Mouse (Mus musculus): ENCODE data around the gene Hdhd5. TPM values are rescaled to one million over a fixed set of nuclear protein-coding genes. Genes with fewer than 3 reads are reported as not detected.

The Hdhd5 gene
- polyA plus RNA-seq, 1 experiment: 9.9 TPM

DNA sequence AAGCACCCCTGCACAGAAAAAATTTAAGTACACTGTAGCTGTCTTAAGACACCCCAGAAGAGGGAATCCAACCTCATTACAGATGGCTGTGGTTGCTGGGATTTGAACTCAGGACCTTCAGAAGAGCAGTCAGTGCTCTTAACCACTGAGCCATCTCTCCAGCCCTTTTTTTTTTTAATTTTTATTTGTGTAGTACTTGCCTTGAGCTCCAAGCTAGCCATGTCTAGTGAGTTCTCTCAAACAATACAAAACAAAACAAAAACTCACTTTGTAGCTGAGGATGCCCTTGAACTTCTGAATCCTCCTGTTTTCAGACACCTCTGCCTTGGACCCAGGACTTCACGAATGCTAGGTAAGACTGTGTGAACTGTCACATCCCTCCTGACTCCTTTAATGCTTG lies 37.1 kb upstream of the Hdhd5 start:
- TF ChIP-seq POLR2A (IDR thresholded peaks at IDR 0.05; ENCODE audit: low read depth, low read length) (no peak), CTCF (IDR thresholded peaks at IDR 0.05; ENCODE audit: extremely low read depth, insufficient read length, insufficient replicate concordance, low read depth, low read length) (no peak)
- Histone ChIP-seq H3K27me3 (ENCODE audit: control insufficient read depth, insufficient read depth, low read length) (no peaks in the 10 kb centered on the region), H3K4me1 (ENCODE audit: control insufficient read depth, insufficient read depth, insufficient read length, low read length) (no peaks in the 10 kb centered on the region), H3K27ac (ENCODE audit: insufficient read depth, low read depth, low read length) (no peak overlapping the region), H3K36me3 (ENCODE audit: control insufficient read depth, insufficient read depth, low read length) (no peaks in the 10 kb centered on the region), H3K4me3 (ENCODE audit: low read depth, low read length) (no peak overlapping the region)
- WGBS: 71% methylated on average over 1 of the region's 1 CpGs

DNA sequence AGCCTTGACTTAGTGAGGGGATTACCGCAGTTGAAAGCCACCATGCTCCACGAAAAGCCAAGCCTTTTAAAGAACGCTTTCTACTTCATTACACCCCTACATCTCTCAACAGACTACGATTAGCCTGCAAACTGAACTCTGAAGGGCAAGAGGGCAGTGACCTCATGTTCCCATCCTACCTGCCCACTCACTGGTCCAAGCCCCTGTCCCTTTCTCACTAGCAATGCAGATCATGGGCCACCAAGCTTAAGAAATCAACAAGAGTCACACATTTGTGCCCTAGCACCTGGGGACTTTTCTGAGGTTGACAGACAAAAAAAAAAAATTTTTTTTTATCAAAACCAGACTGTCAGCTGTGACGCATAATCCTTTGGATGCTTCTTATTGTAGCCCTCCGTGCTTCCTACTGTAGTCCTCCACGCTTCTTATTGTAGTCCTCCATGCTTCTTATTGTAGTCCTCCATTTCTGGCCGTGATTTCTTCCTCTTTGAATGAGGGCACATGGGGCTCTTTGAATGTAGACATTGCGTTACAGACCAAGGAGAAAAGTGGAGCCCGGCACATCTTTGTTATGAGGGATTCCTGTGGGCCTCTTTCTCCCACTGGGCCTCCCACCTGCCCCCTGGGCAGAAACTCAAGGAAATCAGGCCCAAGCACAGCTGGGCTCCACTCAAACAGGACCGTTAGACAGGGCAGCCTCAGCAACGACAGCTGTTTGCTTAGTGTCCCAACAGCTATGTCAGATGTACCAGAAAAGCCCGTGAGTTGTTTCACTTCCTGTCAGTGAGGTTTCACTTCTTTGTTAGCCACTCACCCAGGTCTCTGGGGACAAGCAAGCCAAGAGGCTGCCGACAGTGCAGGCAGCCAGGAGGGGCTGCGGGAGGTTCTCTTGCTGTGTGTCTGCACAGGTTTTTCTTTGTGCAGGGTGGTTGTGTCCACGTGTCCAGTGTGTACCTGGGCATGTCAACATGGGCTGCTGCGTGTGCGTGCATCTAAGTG lies 36.1 kb upstream of the Hdhd5 start:
- no peaks in the 10 kb centered on the region for H3K27me3 ChIP-seq (ENCODE audit: control insufficient read depth, insufficient read depth, low read length)
- H3K36me3 ChIP-seq (ENCODE audit: control insufficient read depth, insufficient read depth, low read length): no peaks in the 10 kb centered on the region
- no peaks in the 10 kb centered on the region for H3K4me1 ChIP-seq (ENCODE audit: control insufficient read depth, insufficient read depth, insufficient read length, low read length)
- TF ChIP-seq CTCF (IDR thresholded peaks at IDR 0.05; ENCODE audit: extremely low read depth, insufficient read length, insufficient replicate concordance, low read depth, low read length): no peak
- no peak for TF ChIP-seq POLR2A (IDR thresholded peaks at IDR 0.05; ENCODE audit: low read depth, low read length)
- H3K27ac ChIP-seq (ENCODE audit: insufficient read depth, low read depth, low read length): peak overlapping the region; percentile 79
- WGBS: 64% methylated on average over 18 of the region's 18 CpGs
- H3K4me3 ChIP-seq (ENCODE audit: low read depth, low read length): peak overlapping the region; percentile 4

- no peak for TF ChIP-seq POLR2A (IDR thresholded peaks at IDR 0.05; ENCODE audit: low read depth, low read length)
- no peak for TF ChIP-seq CTCF (IDR thresholded peaks at IDR 0.05; ENCODE audit: extremely low read depth, insufficient read length, insufficient replicate concordance, low read depth, low read length)
- Histone ChIP-seq H3K27ac (ENCODE audit: insufficient read depth, low read depth, low read length) (no peak overlapping the region), H3K4me3 (ENCODE audit: low read depth, low read length) (no peak overlapping the region), H3K4me1 (ENCODE audit: control insufficient read depth, insufficient read depth, insufficient read length, low read length) (no peaks in the 10 kb centered on the region), H3K27me3 (ENCODE audit: control insufficient read depth, insufficient read depth, low read length) (no peaks in the 10 kb centered on the region; the same call in 1 of the 2 replicates), H3K36me3 (ENCODE audit: control insufficient read depth, insufficient read depth, low read length) (no peaks in the 10 kb centered on the region)
- WGBS: 79% methylated on average over 8 of the region's 8 CpGs
These were observed 25.5 kb upstream of the Hdhd5 start for GRCm38 (mm10) chr6:120556641-120557040.

DNA sequence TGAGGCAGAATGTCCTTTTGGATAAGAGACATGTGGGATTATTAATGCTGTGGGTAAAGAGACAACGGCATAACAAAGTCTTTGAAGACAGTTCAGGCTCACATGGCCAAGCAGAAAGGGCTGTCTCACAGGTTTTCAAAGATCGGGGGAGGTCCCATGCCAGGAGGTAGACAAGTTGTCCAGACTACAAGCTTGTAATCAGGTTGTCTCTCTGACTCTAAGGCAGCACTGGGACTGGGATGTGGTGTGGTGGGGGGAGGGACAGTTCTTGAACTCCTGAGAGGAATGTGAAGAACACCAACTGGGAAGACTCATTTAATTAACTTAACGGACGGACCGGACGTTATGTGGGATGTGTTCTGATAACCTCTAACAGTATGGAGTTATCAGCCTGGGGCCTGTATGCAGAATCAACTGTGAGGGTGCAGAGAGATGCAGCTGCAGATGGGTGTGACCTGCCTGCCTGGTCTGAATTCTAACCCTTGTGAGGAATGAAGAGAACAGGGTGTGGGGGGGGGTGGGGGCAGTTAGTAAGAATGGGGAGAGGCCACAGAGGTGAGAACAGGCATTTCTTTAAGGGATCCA lies 25.0 kb upstream of the Hdhd5 start:
- Histone ChIP-seq H3K27me3 (ENCODE audit: control insufficient read depth, insufficient read depth, low read length) (no peaks in the 10 kb centered on the region; the same call in 1 of the 2 replicates), H3K27ac (ENCODE audit: insufficient read depth, low read depth, low read length) (no peak overlapping the region), H3K4me1 (ENCODE audit: control insufficient read depth, insufficient read depth, insufficient read length, low read length) (no peaks in the 10 kb centered on the region), H3K36me3 (ENCODE audit: control insufficient read depth, insufficient read depth, low read length) (no peaks in the 10 kb centered on the region), H3K4me3 (ENCODE audit: low read depth, low read length) (no peak overlapping the region)
- TF ChIP-seq POLR2A (IDR thresholded peaks at IDR 0.05; ENCODE audit: low read depth, low read length) (no peak), CTCF (IDR thresholded peaks at IDR 0.05; ENCODE audit: extremely low read depth, insufficient read length, insufficient replicate concordance, low read depth, low read length) (no peak)
- WGBS: 76% methylated on average over 6 of the region's 6 CpGs

GRCm38 (mm10) chr6:120555152-120555551 lies 24.0 kb upstream of the Hdhd5 start:
- Histone ChIP-seq H3K36me3 (ENCODE audit: control insufficient read depth, insufficient read depth, low read length) (no peaks in the 10 kb centered on the region), H3K4me3 (ENCODE audit: low read depth, low read length) (no peak overlapping the region), H3K4me1 (ENCODE audit: control insufficient read depth, insufficient read depth, insufficient read length, low read length) (no peaks in the 10 kb centered on the region), H3K27ac (ENCODE audit: insufficient read depth, low read depth, low read length) (no peak overlapping the region), H3K27me3 (ENCODE audit: control insufficient read depth, insufficient read depth, low read length) (no peaks in the 10 kb centered on the region; the same call in 1 of the 2 replicates)
- no peak for TF ChIP-seq CTCF (IDR thresholded peaks at IDR 0.05; ENCODE audit: extremely low read depth, insufficient read length, insufficient replicate concordance, low read depth, low read length)
- no peak for TF ChIP-seq POLR2A (IDR thresholded peaks at IDR 0.05; ENCODE audit: low read depth, low read length)
- 57% methylated on average over 1 of the region's 1 CpGs for WGBS

GRCm38 (mm10) chr6:120550173-120550572 lies 19.1 kb upstream of the Hdhd5 start:
- H3K4me1 ChIP-seq (ENCODE audit: control insufficient read depth, insufficient read depth, insufficient read length, low read length): no peaks in the 10 kb centered on the region
- 69% methylated on average over 2 of the region's 2 CpGs for WGBS
- H3K36me3 ChIP-seq (ENCODE audit: control insufficient read depth, insufficient read depth, low read length): no peaks in the 10 kb centered on the region
- no peaks in the 10 kb centered on the region for H3K27me3 ChIP-seq (ENCODE audit: control insufficient read depth, insufficient read depth, low read length)
- H3K4me3 ChIP-seq (ENCODE audit: low read depth, low read length): no peak overlapping the region
- TF ChIP-seq POLR2A (IDR thresholded peaks at IDR 0.05; ENCODE audit: low read depth, low read length): no peak
- no peak for TF ChIP-seq CTCF (IDR thresholded peaks at IDR 0.05; ENCODE audit: extremely low read depth, insufficient read length, insufficient replicate concordance, low read depth, low read length)
- no peak overlapping the region for H3K27ac ChIP-seq (ENCODE audit: insufficient read depth, low read depth, low read length)

DNA sequence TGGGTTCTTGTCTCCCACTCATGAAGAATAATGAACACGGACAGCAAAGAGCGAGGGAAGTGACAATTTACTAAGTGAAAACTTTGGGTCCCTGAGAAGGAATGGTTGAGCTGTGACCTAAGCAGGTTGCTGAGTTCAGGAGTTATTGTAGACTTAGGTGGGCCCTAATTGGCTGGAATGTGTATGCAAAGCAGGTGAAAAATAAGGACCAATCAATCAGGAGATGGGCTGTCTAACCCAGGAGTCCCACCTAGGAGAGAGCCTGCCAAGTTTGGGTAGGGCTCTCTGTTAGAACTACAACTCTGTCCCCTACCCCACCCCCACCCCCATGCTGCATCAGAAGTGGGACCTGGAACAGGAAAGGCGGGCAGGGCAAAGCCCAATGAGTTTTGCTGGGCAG lies 17.5 kb upstream of the Hdhd5 start:
- Histone ChIP-seq H3K4me1 (ENCODE audit: control insufficient read depth, insufficient read depth, insufficient read length, low read length) (no peaks in the 10 kb centered on the region), H3K36me3 (ENCODE audit: control insufficient read depth, insufficient read depth, low read length) (no peaks in the 10 kb centered on the region), H3K4me3 (ENCODE audit: low read depth, low read length) (no peak overlapping the region), H3K27me3 (ENCODE audit: control insufficient read depth, insufficient read depth, low read length) (no peaks in the 10 kb centered on the region), H3K27ac (ENCODE audit: insufficient read depth, low read depth, low read length) (no peak overlapping the region)
- WGBS: 92% methylated on average over 3 of the region's 3 CpGs
- TF ChIP-seq CTCF (IDR thresholded peaks at IDR 0.05; ENCODE audit: extremely low read depth, insufficient read length, insufficient replicate concordance, low read depth, low read length) (no peak), POLR2A (IDR thresholded peaks at IDR 0.05; ENCODE audit: low read depth, low read length) (no peak)
